Mouse (Mus musculus): ENCODE results near the gene Ap1m2.

The Ap1m2 gene

GRCm38 (mm10) chr9:21312134-21312533 is at the start of gene Ap1m2:
Ap1m2 (minus strand) TSS chr9:21312337.
- no peak for DNase-seq

DNA sequence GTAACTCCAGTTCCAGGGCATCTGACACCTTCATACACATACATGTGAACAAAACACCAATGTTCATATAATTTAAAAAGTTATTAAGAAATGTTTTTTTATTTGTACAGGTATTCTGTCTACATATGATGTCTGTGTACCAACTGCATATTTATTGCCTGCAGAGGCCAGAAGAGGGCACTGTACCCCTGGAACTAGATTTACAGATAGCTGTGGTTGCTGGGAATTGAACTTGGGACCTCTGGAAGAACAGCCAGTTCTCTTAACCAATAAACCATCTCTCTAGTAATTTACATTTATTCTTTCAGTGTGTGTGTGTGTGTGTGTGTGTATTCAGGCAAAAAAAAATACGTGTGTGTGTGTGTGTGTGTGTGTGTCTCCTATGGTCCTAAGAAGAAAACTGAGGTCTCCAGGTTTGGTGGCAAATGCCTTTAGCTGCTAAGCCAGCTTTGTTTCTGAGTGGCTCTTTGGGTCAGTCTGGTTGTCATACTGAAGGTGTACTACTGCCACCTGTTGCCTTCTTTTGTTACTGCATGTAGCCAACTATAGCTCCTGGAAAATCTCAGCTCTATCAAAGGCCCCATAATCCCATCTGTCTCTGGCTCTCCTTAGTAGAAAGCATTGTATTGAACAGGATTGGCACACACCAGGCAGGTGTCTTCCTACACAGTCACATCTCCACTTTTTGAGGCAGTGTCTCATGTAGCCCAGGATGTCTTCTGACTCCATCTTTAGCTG is 45.0 kb upstream of the Ap1m2 start:
- peak; percentile 76 to 80 for DNase-seq

- no peak for DNase-seq
Measured at GRCm38 (mm10) chr9:21354796-21355195, 42.7 kb upstream of the Ap1m2 start.

DNA sequence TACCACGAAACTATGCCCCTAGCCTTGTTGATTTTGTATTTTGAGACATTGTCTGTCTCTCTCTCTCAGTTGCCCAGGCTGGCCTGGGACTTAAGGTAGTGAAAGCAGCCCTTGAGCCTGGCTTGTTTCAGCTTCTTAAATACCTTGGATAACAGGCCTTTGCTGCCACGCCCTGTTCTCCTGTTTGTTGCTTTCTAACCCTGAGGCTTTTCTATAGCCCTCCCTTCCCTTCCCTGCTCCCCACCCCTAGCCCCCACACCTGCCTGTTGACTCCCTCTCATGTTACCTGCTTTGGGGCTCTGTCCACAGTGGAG is 41.2 kb upstream of the Ap1m2 start:
- DNase-seq, result no peak

DNA sequence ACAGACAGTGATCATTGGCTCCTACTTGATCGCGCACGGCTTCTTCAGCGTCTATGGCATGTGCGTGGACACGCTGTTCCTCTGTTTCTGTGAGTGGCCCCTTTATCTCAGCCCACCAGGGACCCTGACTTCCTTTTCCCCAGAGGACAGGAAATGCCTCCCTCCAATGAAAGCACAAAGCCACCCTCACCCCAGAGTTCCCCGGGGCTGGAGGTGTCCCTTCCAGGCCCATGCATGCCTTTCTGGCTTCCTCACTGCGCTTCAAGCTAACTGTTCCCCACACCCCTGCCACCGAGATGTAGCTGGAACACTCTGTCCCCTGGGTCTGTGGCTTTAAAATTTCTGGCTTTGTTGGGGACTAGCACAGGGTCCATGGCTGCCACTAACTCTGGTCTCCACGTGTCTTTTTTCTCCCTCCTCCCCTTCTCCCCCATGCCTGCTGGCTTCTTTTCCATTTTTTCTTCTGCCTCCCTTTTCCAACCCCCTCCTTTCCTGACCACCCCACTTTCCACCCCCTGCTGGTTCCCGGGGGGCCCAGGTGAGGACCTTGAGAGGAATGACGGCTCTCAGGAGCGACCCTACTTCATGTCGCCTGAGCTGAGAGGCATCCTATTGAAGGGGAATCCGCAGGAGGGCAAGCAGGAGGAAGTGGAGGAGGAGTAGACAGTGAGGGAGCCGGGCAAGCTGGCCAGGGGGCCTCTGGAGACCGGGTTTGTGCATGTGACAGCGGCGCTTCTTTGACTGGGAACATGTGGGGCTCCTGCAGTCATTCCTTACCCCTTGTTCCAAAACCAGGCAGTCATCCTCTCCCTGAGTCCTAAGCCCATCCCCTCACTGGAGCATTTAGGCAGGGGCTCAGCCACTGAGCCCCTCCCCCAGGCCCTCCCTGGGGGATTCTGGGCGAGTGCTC is 40.6 kb upstream of the Ap1m2 start:
- DNase-seq, result peak in 1 of 2 experiments; percentile 21

- no peak for DNase-seq
Measured at GRCm38 (mm10) chr9:21351702-21352377, 39.7 kb upstream of the Ap1m2 start.

DNA sequence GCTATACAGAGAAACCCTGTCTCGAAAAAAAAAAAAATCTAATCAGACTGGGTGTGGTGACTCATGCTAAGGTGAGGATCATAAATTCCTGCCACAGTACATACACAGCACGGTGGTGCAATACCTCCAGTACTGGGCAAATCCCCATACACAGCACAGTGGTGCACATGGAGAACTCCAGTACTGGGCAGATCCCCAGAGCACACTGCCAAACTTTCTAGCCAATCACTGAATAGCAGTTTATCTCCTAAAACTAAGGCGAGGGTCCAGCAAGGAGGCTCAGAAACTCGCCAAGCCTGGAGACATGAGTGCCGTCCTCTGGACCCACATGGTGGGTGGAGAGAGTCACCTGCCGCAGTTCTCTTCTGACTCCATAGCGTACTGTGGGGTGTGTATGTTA is 39.0 kb upstream of the Ap1m2 start:
- DNase-seq, result no peak

DNA sequence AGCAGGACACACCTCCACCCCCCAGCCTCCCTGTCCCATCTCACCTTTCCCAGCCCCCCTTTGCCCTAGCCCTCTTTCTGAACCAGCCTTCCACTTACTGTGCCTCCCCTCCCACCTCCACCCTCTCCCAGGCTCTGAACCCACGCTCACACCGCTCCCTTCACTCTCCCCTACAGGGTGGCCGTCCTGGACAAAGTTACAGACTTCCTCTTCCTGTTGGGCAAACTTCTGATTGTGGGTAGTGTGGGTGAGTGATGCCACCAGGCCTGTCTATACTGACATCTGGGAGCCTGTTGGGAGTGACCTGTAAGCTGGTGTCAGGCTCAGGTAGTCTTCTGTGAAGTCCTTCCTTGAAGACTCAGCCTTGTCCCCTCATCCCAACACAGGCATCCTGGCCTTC is 36.0 kb upstream of the Ap1m2 start:
- no peak for DNase-seq

GRCm38 (mm10) chr9:21346627-21347365 is 34.7 kb upstream of the Ap1m2 start:
- DNase-seq, result no peak

GRCm38 (mm10) chr9:21340411-21340810 is 28.3 kb upstream of the Ap1m2 start:
- no peak for DNase-seq

GRCm38 (mm10) chr9:21337652-21338051 is 25.5 kb upstream of the Ap1m2 start:
- DNase-seq, result no peak

GRCm38 (mm10) chr9:21336491-21336890 is 24.4 kb upstream of the Ap1m2 start:
- DNase-seq, result no peak

DNA sequence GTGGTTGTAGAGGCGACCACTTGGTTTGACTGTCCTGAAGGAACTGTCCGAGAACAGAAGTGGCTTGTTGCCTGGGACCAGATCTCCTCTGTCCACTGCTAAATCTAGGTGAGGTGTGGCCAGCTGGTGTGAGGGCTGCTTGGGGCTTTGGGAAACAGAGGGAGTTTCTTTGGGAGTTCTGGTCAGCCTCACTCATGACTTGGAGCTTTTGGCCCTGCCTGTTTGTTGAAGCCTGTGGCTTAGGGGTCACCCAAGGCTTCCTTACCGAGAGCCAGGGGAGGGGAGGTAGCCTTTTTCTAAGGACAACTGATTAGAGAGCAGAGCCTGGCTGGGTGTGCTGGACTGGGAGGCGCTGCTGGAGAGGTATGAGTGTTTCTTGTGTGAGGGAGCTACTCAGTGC is 23.3 kb upstream of the Ap1m2 start:
- no peak for DNase-seq

- DNase-seq, result no peak
Measured at GRCm38 (mm10) chr9:21334747-21335146, 22.6 kb upstream of the Ap1m2 start.

DNA sequence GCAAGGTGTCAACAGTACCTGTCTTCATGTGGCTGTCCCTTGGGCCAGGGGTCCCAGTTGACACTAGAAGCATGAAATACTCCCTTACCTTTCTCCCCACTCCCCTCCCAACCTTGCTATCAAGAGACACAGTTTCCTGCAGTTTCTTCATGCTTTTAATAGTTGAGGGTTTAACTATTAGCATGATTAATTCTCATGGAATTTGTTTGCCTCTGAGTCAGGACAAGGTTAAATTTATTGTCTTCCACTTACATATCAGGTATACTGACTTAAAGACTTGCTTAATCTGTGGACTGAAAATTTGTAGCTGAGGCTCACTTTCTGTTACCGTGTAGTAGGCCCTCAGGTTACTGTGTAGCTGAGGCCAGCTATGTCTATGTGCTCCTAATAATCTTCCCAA is 21.4 kb upstream of the Ap1m2 start:
- no peak for DNase-seq

DNA sequence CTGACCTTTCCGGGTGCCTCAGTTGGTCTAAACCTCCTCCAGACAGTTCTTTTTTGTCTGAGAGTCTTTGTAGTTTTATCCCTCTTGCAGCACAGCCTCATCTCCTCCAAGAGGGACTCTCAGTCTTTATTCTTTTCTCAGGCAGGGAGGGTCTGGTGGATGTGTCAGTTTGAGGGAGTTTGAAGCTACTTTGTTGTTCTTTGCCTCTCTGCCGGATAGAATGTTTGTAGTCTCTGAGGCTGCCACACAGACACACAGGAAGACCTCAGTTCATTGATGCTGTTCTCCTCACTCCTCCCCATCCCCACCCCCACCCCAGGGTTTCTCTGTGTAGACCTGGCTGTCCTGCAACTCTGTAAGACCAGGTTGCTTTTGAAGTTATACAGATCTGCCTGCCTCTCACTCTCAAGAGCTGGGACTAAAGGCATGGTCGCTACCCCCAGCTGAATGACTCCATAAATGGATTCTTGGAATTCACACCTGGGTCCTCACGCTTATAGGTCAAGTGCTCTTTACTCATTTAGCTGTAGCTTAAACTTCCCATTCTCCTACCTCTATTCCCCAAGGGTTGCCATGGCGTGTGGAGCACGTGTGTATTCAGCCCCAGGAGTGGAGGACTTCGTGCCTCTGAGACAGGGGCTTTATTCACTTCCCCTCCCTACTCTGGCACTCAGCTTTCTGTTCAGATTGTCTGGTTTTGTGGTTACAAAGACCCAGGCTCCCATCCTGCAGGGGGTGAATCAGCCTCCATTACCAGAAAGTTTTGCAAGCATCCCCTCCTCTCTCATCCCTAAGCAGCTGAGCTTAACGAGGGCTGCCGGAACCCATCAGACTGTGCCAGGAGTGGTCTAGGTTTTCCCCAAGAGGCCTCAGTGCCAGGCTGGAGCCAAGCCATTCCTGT is 20.3 kb upstream of the Ap1m2 start:
- peak in 1 of 2 experiments; percentile 37 for DNase-seq

DNA sequence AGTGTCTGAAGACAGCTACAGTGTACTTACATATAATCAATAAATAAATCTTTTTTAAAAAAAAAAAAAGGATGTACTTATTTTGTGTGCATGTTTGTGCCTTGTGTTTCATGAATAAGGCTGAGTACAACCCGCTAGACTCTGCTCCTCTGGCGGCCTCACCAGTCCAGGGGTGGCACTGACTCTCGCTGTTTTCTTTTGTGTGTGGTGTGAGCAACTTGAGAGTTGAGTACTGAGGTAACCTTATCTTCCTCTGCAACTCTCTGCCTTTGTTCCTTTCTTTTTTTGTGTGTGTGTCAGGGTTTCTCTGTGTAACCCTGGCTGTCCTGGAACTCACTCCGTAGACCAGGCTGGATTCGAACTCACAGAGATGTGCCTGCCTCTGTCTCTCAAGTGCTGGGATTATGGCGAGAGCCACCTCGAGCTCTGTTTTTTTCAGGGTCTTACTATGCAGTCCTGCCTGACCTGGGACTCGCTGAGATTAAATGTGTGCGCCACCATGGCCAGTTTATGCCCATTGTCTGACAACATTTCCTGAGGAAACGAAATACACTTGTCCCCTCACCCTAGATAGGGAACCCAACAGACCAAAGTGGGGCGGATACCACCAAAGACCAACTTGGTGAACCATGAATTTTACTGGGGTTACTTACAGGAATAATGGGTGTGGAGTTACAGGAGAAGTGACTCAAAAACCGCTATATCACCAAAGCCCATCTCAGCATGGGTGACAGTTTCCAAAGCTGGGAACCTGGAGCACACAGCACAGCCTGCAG is 19.4 kb upstream of the Ap1m2 start:
- DNase-seq, result no peak

DNA sequence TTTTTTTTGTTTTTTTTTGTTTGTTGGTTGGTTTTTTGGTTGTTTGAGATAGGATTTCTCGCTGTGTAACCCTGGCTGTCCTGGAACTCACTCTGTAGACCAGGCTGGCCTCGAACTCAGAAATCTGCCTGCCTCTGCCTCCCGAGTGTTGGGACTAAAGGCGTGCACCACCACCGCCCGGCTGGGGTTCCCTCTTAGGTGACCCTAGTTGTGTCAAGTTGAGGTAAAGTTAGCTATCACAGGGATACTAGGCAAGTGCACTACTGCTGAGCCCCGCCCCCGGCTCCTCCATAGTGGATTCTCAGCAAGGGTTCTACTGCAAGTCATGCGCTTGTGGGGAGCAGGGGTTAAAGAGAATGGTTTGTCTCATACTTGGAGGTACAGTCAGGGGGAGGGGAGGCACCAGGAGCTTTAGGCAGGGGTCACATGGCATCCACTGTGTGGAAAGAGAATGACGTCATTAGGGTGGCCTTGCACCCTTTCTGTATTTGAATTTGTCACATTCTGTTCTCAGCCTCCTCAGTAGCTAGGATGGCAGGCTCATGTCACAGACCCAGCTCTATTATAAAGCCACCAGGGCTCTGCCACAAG is 17.7 kb upstream of the Ap1m2 start:
- DNase-seq, result peak in 1 of 2 experiments; percentile 24

DNA sequence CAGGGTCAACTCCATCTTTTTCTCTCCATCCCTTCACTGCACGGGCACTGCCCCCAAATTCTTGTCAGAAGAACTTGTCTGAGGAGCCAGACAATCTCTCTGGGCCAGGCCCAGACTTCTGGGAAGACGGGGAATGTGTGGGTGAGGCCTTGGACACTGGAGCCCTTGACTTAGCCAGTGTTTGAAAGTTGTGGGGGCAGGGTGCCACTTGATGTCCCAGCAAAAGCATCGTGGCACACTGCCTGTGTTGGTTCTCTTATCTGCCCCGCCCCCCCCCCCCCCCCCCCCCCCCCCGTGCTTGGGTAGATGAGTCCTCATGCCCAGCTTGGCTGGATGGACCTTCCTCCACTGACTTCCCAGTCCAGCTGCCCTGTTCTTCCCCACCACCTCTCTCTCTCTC is 16.9 kb upstream of the Ap1m2 start:
- DNase-seq, result no peak

DNA sequence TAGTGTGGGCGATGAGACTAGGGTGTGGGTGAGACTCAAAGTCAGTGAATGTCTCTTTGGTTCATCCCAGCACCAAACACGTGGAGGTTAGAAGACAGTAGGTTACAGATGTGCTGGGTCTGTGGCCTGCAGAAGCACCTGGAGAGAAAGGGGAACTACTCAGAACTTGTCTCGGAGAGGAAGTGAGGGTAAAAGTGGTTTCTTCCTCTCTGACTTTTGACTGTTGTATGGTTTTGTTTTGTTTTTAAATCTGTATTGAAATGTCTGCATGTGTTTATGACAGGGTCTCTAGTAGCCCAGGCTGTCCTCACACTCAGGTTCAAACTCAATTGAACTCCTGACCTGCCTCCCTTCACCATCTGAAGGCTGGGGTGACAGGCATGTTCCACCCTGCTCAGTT is 15.9 kb upstream of the Ap1m2 start:
- DNase-seq, result peak; percentile 62 to 66

DNA sequence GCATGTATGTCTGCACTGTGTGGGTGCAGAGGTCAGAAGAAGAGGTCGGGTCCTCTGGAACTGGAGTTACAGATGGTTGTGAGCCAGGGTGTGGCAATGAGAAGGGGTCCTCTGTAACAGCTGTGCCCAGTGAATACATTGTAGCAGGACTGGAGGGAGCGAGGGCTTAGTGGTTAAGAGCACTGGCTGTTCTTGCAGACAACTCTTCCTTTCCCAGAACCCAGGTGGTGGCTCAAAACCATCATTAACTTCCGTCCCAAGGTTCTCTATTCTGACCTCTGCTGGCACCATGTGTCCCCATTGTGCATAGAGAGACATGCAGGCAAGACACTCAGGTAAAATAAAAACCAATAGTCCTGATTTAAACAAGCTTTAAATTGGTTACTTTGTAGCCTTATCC is 15.4 kb upstream of the Ap1m2 start:
- no peak for DNase-seq
